Comparison of ENCODE assay signal across 9 mouse cellular contexts in the genomic region with DNA sequence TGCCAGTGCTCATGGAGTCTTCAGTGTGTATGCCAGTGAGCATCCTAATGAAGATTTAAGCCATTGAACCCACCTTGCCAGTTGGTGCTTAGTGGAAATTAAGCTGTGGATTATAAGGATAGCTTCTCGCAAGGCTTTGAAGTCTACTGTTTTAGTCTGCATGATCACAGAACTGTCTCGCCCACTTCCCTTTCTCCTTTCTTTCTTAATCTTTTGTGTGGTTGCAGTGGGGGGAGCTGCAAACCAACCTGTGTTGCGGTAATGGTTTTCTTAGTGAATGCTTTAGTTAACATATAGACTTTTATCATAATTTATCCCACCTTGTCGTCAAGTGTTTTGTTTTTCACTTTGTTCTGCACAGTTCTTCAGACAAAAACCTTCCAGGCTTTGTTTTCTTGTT.
"Had no signal": no experiment of that assay in that cellular context is flagged by ENCODE, and none has a peak within 500 bp of the region (broad histone marks: within the 10 kb centered on the region; RNA-seq: fewer than 3 reads in every experiment).

No protein-coding gene starts in this region.

- DNase-seq: kidney, adult 2 months; kidney, postnatal 25 days; layer of hippocampus, adult 9-11 months; layer of hippocampus, postnatal 36 days; left cerebral cortex, postnatal 4 days; liver, postnatal 0 days; lung, embryonic 14.5 days had no signal

- ATAC-seq: liver, postnatal 0 days; lung, postnatal 0 days; midbrain, embryonic 15.5 days had no signal
